ENCODE assay signal across 15 mouse cellular contexts in the genomic region with DNA sequence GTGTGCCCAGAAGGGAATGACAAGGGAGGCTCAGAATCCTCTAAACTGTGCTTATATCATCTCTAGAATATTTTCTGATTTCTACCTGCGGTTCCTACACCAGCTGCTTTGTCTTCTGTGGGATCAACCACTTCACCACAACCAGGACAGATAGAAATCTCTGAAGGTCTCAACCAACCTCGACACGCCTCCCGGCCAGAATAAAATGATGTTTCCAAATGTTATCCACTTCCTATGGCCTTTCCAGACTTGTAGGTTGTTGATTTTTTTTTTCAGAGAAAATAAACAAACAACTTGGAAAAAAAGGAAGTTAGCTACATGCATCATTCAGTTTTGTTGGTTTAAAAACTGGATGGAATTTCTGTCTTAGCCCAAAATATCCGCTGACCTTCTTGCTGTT.
DNase-seq lines count a peak whose midpoint lies in the region; ATAC-seq lines count a peak whose summit lies in the region.
"Had no signal": no experiment of that assay in that cellular context is flagged by ENCODE, and none has a peak within 500 bp of the region (broad histone marks: within the 10 kb centered on the region; RNA-seq: fewer than 3 reads in every experiment).

No protein-coding gene starts in this region.

- no peaks in the 10 kb centered on the region for H3K9me3 ChIP-seq in heart, embryonic 14.5 days (ENCODE audit: control insufficient read depth, low read length)
- H3K9me3 ChIP-seq in embryonic facial prominence, embryonic 12.5 days = no peaks in the 10 kb centered on the region
- H3K9me3 ChIP-seq in limb, embryonic 13.5 days = no peaks in the 10 kb centered on the region
- H3K9me3 ChIP-seq: heart, embryonic 10.5 days; limb, embryonic 15.5 days; midbrain, embryonic 12.5 days had no signal

- H3K36me3 ChIP-seq in heart, embryonic 14.5 days (ENCODE audit: control insufficient read depth, insufficient read depth, low read length) = no peaks in the 10 kb centered on the region
- H3K36me3 ChIP-seq in embryonic facial prominence, embryonic 12.5 days = no peaks in the 10 kb centered on the region
- no peaks in the 10 kb centered on the region for H3K36me3 ChIP-seq in limb, embryonic 13.5 days
- H3K36me3 ChIP-seq: heart, embryonic 10.5 days; limb, embryonic 15.5 days; midbrain, embryonic 12.5 days had no signal

- H3K27ac ChIP-seq in heart, embryonic 14.5 days (replicated peaks in 1 of 2; ENCODE audit: control insufficient read depth in 1 of 2, insufficient read depth in 1 of 2, low read depth in 2 of 2, low read length in 2 of 2) = no peak overlapping the region; a peak in 1 of 4 replicates
- peak overlapping the region; percentile 60 for H3K27ac ChIP-seq in brown adipose tissue, adult 24 weeks (replicated peaks; ENCODE audit: low read depth, low read length)
- H3K27ac ChIP-seq in embryonic facial prominence, embryonic 12.5 days = peak overlapping the region; percentile 67
- peak overlapping the region; percentile 12; the same call in 1 of the 2 replicates for H3K27ac ChIP-seq in limb, embryonic 13.5 days
- H3K27ac ChIP-seq: heart, embryonic 10.5 days; hindbrain, postnatal 0 days; midbrain, embryonic 12.5 days had no signal

- H3K4me1 ChIP-seq in heart, embryonic 14.5 days (ENCODE audit: control insufficient read depth in 2 of 2, insufficient read depth in 2 of 2, low read length in 2 of 2) = peaks cover 14 to 34% of the 10 kb centered on the region in 2 experiments; a peak in 3 of 4 replicates
- H3K4me1 ChIP-seq in brown adipose tissue, adult 24 weeks (ENCODE audit: control insufficient read depth, insufficient read depth, insufficient read length, low read length) = peaks cover 21% of the 10 kb centered on the region; the same call in 1 of the 2 replicates
- H3K4me1 ChIP-seq in embryonic facial prominence, embryonic 12.5 days = peaks cover 17% of the 10 kb centered on the region
- H3K4me1 ChIP-seq in limb, embryonic 13.5 days = peaks cover 54% of the 10 kb centered on the region

- no peak for ATAC-seq in heart, embryonic 14.5 days (ENCODE audit: insufficient number of reproducible peaks, insufficient read depth, low FRiP score, low read depth)
- ATAC-seq in embryonic facial prominence, embryonic 12.5 days (ENCODE audit: insufficient number of reproducible peaks, insufficient read depth, low FRiP score, low TSS enrichment) = no peak
- no peak for ATAC-seq in limb, embryonic 13.5 days (ENCODE audit: low FRiP score, low read depth)
- ATAC-seq in granulocyte monocyte progenitor cell, adult 5-6 weeks (replicated peaks; ENCODE audit: poor library complexity, severe bottlenecking) = no peak

- intact Hi-C loops in heart, postnatal 14 days (cut with DNase I) = loop anchor here (5.0 kb wide), 3 partner anchors 43 to 413 kb away; a partner anchor contains a TSS

- no peaks in the 10 kb centered on the region; the same call in 1 of the 2 replicates for H3K27me3 ChIP-seq in heart, embryonic 14.5 days (ENCODE audit: control insufficient read depth, insufficient read depth, low read length)
- H3K27me3 ChIP-seq in embryonic facial prominence, embryonic 12.5 days = no peaks in the 10 kb centered on the region
- no peaks in the 10 kb centered on the region for H3K27me3 ChIP-seq in limb, embryonic 13.5 days
- H3K27me3 ChIP-seq: limb, embryonic 15.5 days had no signal

- 71% methylated on average over 5 of the region's 5 CpGs for WGBS in heart, embryonic 14.5 days
- 48% methylated on average over 5 of the region's 5 CpGs for WGBS in embryonic facial prominence, embryonic 12.5 days
- 64% methylated on average over 5 of the region's 5 CpGs for WGBS in limb, embryonic 13.5 days

- H3K9ac ChIP-seq in heart, embryonic 14.5 days (ENCODE audit: low read length) = peak overlapping the region; percentile 5; the same call in 1 of the 2 replicates
- H3K9ac ChIP-seq in embryonic facial prominence, embryonic 12.5 days = no peak overlapping the region
- no peak overlapping the region for H3K9ac ChIP-seq in limb, embryonic 13.5 days
- H3K9ac ChIP-seq: limb, embryonic 15.5 days; midbrain, embryonic 12.5 days had no signal

- DNase-seq in heart, postnatal 14 days = no peak
- DNase-seq in ovary, postnatal 10 days (ENCODE audit: low spot score) = no peak
- DNase-seq: adrenal gland, postnatal 10 days; cerebellum, adult 18-20 months; right cerebral cortex, postnatal 4 days; thymus, adult 2 months had no signal

- H3K4me3 ChIP-seq in heart, embryonic 14.5 days (ENCODE audit: control insufficient read depth in 1 of 2, insufficient read depth in 1 of 2, low read depth in 1 of 2, low read length in 2 of 2) = no peak overlapping the region
- no peak overlapping the region for H3K4me3 ChIP-seq in brown adipose tissue, adult 24 weeks (ENCODE audit: insufficient read depth, low read depth, low read length)
- no peak overlapping the region for H3K4me3 ChIP-seq in embryonic facial prominence, embryonic 12.5 days
- H3K4me3 ChIP-seq in limb, embryonic 13.5 days = no peak overlapping the region
- H3K4me3 ChIP-seq: heart, embryonic 10.5 days; limb, embryonic 15.5 days; midbrain, embryonic 12.5 days had no signal

- no peak overlapping the region for H3K4me2 ChIP-seq in heart, embryonic 14.5 days (ENCODE audit: low read length)
- H3K4me2 ChIP-seq in embryonic facial prominence, embryonic 12.5 days (replicated peaks) = no peak overlapping the region
- H3K4me2 ChIP-seq in limb, embryonic 13.5 days (replicated peaks) = no peak overlapping the region
- H3K4me2 ChIP-seq: limb, embryonic 15.5 days; midbrain, embryonic 12.5 days had no signal

Comparison
In these comparisons a context has a peak if more than half of its experiments do, and no peak if none do; other contexts are left out.
1. H3K27ac ChIP-seq: peak in brown adipose tissue, adult 24 weeks (single experiment), embryonic facial prominence, embryonic 12.5 days (single experiment) and limb, embryonic 13.5 days (single experiment); none in heart, embryonic 14.5 days (0 of 2).